Mouse (Mus musculus): ENCODE measurements around the gene Atp13a4.
A peak's percentile ranks its signal among the peaks of the same experiment; 100 is the strongest.

The Atp13a4 gene

DNA sequence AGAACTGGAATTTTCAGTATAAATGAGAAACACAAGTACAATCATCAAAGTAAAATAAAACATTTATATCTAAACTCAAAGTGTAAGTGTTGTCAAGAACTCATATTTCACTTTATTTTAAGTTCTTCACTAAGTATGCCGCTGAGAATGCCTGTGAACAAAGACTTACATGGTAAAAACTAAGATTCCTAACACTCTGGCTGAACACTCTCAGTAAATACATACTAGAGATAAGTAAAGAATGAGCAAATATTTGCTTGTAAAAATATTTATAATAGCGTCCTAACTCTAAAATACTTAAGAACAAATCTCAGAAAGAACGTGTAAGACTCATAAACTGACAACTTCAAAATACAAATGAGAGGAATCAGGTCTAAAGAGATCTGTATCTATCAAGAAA is 80.9 kb downstream of the Atp13a4 start:
- DNase-seq = no peak

GRCm38 (mm10) chr16:29459331-29459730 is 85.3 kb downstream of the Atp13a4 start:
- peak in 1 of 2 experiments; percentile 9 for DNase-seq

GRCm38 (mm10) chr16:29456851-29457250 is 87.8 kb downstream of the Atp13a4 start:
- DNase-seq = no peak

DNA sequence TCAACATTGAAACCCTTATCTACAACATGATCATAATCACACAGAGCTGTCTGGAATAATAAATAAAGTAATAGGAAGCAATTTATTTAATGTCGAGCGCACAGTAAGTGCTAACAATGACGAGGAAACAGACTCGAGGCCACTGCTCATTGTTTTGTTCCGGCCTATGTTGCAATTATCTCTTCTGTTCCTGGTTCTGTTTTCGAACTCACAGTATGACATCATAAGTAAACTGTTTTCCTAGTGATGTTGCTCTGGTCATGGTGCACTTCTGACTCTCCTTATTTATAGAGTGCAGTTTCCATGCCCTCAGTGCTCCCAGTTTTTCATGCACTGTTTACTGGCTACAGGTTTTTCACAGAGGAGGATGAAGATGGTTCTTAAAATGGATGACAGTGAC is 91.4 kb downstream of the Atp13a4 start:
- no peak for DNase-seq

GRCm38 (mm10) chr16:29451706-29452105 is 93.0 kb downstream of the Atp13a4 start:
- peak; percentile 26 to 51 for DNase-seq

DNA sequence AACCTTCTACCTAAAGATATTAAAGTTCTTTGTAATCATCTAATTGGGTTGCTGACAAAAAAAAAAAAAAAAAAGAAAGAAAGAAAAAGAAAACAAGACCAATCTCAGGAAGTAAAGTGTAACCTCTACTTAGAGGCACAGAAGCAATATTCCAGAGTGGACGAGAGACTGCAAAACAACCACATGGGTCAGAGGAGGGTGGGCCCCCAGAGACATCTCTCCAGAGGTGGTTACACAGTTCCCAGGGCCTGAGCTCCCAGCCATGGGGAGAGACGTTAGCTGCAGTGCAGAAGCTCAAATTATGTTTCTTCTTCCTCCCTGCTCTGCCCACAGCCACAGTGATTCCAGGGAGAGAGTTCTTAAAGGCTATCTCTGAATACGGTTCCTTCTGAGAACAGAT is 102.5 kb downstream of the Atp13a4 start:
- DNase-seq = no peak

GRCm38 (mm10) chr16:29441405-29441985 is 103.2 kb downstream of the Atp13a4 start:
- DNase-seq = no peak

DNA sequence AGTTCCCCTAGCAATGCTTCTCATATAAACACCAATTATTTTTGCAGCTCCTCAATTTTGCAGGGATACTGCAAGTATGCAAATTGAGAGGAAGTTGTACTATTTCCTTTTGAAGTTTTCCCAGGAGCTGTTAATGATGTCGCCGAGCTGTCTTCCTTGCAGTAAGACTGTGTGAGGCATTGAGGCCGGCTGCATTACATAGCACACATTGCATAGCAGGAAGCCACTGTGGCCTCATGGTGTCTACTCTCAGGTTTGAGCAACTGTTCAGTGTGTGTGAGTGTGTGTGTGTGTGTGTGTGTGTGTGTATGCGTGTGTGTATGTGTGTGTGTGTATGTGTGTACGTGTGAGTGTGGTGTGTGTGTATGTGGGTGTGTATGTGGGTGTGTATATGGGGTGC is 106.6 kb downstream of the Atp13a4 start:
- no peak for DNase-seq

DNA sequence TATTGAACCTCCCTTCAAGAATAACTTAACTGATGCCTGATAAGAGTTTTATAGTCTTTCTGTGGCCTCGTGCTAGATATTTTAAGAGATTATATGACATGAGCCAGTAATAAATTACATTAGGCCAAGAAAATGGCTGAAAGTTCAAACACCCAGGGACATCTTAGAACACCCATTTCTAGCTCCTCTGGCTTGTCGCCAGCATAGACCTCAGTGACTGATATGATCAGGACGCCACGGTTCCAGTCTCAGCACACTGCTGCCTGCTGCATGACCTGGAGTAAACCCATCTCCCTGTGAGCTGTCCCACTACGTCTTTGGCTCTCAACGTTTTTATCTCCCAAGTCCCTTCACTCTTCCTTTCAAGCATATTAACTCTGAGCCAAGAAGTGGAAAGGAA is 108.9 kb downstream of the Atp13a4 start:
- no peak for DNase-seq

DNA sequence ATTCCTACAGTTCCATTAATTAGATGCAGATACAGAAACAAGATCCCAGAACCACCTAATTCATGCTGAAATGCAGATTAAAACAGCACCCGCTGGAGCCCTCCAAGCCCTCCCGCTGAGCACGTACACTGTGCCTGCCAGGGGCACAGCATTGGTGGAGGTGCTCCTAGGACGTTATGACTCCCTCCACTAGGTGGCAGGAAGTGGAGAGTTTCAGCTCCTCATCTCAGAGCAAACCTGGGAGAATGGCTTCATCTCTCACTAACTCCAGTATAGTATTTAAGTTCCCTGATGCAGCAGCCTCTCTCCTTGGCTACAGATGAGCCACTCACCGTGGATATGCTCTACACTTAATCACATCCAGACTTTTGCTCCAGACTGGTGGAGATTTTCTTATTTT is 110.0 kb downstream of the Atp13a4 start:
- DNase-seq = peak; percentile 68 to 77

- no peak for DNase-seq
Measured at GRCm38 (mm10) chr16:29414822-29415221, 129.8 kb downstream of the Atp13a4 start.

GRCm38 (mm10) chr16:29407319-29407718 is 137.3 kb downstream of the Atp13a4 start:
- no peak for DNase-seq

GRCm38 (mm10) chr16:29399079-29399478 is 145.6 kb downstream of the Atp13a4 start:
- peak; percentile 86 to 90 for DNase-seq

DNA sequence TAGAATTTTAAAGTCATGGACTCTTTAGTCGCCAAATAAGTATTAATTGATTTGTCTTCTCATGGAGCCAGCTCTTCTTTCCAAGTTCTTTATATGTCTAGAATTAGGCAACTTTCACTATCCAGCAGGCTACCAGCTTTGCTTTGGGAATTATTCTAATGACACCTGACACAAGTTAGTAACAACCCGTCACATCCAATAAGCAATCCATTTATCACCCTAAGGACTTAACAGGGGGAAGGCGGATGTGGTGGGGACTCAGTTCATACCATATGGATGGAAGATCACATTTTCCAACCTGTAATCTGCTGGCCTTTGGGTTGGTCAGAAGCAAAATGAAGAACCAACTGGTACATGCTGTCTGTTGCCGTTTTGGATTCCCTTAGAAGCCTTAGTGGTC is 159.9 kb downstream of the Atp13a4 start:
- DNase-seq = no peak

DNA sequence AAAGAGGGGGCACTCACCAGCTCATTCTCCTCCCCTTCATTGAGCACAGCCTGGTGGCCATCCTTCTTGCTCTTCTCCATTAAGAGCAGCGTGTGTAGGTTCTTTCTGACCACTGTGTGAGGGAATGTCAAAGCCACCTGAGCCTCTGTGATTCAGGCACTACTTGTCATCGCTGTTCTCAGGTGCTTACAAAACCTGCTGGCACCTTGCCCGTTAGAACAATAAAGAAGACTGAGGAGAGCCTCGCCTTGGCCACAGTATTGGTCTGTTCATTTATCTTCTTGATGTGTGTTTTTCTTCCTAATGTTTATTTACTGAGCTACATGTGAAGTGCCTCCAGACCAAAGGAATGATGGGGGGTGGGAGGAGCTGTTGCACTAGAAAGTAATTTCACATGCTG is 166.2 kb downstream of the Atp13a4 start, which contains the start of gene Atp13a5:
TSS of gene Atp13a5 (minus strand) at position 275 of the 400 bp plus-strand sequence.
- DNase-seq = peak in 1 of 2 experiments; percentile 8

GRCm38 (mm10) chr16:29374636-29375035 is 170.0 kb downstream of the Atp13a4 start:
- no peak for DNase-seq

Measured in cerebellum, postnatal 14 days (tissue).